Mouse (Mus musculus): Measurements from ENCODE around the gene Mrpl55. TPM values are rescaled to one million over a fixed set of nuclear protein-coding genes. Genes with fewer than 3 reads are reported as not detected.

Gene Mrpl55
- polyA plus RNA-seq, 1 experiment from 2014 or later = 99.6 TPM

DNA sequence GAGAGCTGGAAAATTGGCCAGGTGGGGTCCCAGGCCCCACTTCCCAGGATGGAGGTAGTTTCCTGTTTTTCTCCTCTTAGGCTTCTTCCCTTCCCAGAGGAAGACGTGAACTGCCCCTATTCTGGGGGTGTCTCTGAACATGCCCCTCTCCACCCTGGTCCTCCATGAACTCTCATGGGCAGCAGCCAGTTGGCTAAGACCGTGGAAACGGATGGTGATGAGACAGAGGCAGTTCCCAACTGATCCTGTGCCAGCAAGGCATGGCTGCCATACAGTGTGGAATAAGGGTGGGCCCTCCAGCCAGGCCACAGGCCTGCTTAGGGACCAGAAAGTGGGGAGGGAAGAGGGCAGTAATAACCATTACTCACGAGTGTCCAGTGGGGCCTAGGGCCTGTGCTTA, 31.7 kb upstream of the Mrpl55 start:
- no peak overlapping the region for H3K9ac ChIP-seq
- H3K9me3 ChIP-seq (replicated peaks) = no peaks in the 10 kb centered on the region
- no peak overlapping the region for H3K4me3 ChIP-seq (replicated peaks)
- ATAC-seq (replicated peaks; ENCODE audit: low FRiP score) = no peak
- H3K4me1 ChIP-seq = no peaks in the 10 kb centered on the region
- 83% methylated on average over 4 of the region's 4 CpGs for WGBS
- no peak overlapping the region for H3K27ac ChIP-seq
- no peaks in the 10 kb centered on the region for H3K36me3 ChIP-seq
- H3K4me2 ChIP-seq = no peak overlapping the region
- H3K27me3 ChIP-seq = peaks cover 24% of the 10 kb centered on the region

DNA sequence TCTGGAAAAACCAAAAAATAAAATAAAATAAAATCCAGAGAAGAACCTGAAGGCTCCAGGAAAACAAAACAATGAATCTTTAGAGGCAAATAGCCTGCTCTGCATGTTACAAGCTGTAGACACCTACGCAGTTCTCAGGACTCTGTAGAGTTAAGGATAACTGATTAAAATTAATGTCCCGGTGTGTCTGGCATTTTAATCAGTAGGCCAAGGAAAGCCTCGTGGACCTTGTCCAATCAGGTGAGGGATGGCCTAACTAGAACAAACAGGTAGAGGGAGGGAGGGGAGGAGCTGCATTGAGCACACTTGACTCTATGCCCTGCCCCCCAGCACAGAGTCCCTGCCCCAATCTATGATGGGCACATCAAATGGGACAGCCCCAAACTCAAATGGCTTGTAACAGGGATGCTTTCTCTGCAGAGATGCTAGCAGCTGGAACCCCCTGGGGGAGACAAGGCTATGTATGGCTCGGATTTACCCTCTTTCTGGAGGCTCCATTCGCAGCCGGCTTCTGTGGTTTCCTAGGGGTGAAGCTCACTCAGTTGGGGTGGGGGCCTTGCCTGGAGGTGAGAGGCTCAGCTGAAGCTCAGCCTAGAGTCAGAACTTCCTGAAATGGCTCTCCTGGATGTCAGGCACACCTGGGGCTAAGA, 28.0 kb upstream of the Mrpl55 start:
- Histone ChIP-seq H3K27me3 (peaks cover 61% of the 10 kb centered on the region), H3K27ac (no peak overlapping the region), H3K9ac (no peak overlapping the region), H3K36me3 (no peaks in the 10 kb centered on the region), H3K4me3 (replicated peaks) (no peak overlapping the region), H3K4me2 (no peak overlapping the region), H3K9me3 (replicated peaks) (no peaks in the 10 kb centered on the region), H3K4me1 (peaks cover 11% of the 10 kb centered on the region)
- ATAC-seq (replicated peaks; ENCODE audit: low FRiP score) = no peak
- WGBS = 52% methylated on average over 6 of the region's 6 CpGs

GRCm38 (mm10) chr11:59176475-59176874, 25.8 kb upstream of the Mrpl55 start:
- no peaks in the 10 kb centered on the region for H3K36me3 ChIP-seq
- H3K27ac ChIP-seq = no peak overlapping the region
- H3K4me3 ChIP-seq (replicated peaks) = peak overlapping the region; percentile 29
- peaks cover 11% of the 10 kb centered on the region for H3K4me1 ChIP-seq
- 2% methylated on average over 48 of the region's 48 CpGs for WGBS
- peak overlapping the region; percentile 52 for H3K4me2 ChIP-seq
- ATAC-seq (replicated peaks; ENCODE audit: low FRiP score) = no peak
- H3K9ac ChIP-seq = no peak overlapping the region
- H3K27me3 ChIP-seq = peaks cover 69% of the 10 kb centered on the region
- H3K9me3 ChIP-seq (replicated peaks) = no peaks in the 10 kb centered on the region

DNA sequence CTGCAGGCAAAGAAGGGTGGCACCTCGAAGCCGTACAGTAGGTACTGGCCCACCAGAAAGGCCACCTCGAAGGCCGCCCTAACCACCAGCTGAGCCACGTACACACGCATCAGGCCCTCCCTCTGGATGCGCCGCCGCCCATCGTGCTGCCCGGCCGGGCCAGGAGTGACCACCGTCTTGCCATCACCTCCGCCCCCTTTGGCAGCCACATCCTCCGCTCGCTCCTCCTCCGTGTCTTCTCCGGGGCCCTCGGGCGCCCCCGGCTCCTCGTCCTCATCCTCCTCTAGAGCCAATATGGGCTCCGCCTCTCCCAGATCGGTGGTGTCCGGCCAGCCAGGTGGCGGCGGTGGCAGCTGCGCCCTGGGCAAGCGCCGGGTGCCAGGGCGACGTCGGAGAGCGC, 25.4 kb upstream of the Mrpl55 start:
- WGBS = 5% methylated on average over 33 of the region's 34 CpGs
- H3K27me3 ChIP-seq = peaks cover 69% of the 10 kb centered on the region
- H3K9me3 ChIP-seq (replicated peaks) = no peaks in the 10 kb centered on the region
- peaks cover 11% of the 10 kb centered on the region for H3K4me1 ChIP-seq
- peak overlapping the region; percentile 52 for H3K4me2 ChIP-seq
- H3K27ac ChIP-seq = no peak overlapping the region
- H3K4me3 ChIP-seq (replicated peaks) = peak overlapping the region; percentile 29
- no peak overlapping the region for H3K9ac ChIP-seq
- ATAC-seq (replicated peaks; ENCODE audit: low FRiP score) = no peak
- no peaks in the 10 kb centered on the region for H3K36me3 ChIP-seq

DNA sequence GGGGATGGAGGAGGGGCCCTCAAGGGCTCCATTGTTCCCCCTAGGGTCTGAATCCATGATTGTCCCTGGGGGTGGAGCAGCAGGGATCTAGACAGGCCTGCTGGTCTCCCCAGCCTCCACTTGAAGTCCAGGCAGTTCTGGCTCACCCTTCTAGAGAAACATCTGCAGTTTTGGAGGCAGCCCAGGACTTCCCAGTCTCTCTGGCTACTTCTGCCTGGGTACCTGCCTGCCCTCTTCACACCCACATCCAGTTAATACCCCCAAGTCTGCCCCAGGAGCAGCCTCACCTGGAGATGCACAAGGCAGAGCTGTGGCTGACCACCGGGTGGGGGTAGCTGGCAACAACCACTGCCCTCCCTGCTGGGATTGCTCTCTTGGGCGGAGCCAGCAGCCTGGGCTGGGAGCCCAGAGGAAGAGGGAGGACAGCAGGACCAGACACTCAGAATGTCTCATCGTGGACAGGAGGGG, 19.4 kb upstream of the Mrpl55 start, which contains the start of gene Gjc2:
TSS of gene Gjc2 (minus strand) at position 350 of the 468 bp plus-strand sequence.
- H3K36me3 ChIP-seq = peaks cover 40% of the 10 kb centered on the region
- peaks cover 22% of the 10 kb centered on the region for H3K27me3 ChIP-seq
- H3K4me1 ChIP-seq = peaks cover 10% of the 10 kb centered on the region
- 39% methylated on average over 3 of the region's 3 CpGs for WGBS
- H3K4me2 ChIP-seq = no peak within 1 kb of the TSS
- no peak within 1 kb of the TSS for H3K9ac ChIP-seq
- no peak for ATAC-seq (replicated peaks; ENCODE audit: low FRiP score)
- no peak within 1 kb of the TSS for H3K4me3 ChIP-seq (replicated peaks)
- no peaks in the 10 kb centered on the region for H3K9me3 ChIP-seq (replicated peaks)
- no peak within 1 kb of the TSS for H3K27ac ChIP-seq

DNA sequence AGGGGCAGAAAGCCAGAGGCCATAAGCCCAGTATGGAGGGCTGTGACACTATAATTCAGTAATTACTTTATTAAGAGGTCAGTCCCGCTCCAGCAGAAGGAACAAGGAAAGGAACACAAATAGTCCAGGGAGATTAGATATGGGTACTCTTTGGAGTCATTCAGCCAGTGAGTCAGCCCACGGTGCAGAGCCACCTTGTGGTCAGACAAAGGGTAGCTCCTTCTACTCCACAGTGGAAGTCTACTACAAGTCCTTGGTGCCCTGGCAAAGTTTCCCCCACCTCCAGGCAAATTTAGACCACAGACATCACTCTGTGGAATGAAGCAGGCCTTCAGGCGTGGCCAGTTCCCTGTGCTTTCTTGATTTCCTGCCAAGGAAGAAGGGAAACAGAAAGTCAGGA, 18.5 kb upstream of the Mrpl55 start:
- H3K36me3 ChIP-seq = peaks cover 40% of the 10 kb centered on the region
- H3K27me3 ChIP-seq = peaks cover 12% of the 10 kb centered on the region
- no peak overlapping the region for H3K4me2 ChIP-seq
- no peak overlapping the region for H3K27ac ChIP-seq
- no peak overlapping the region for H3K9ac ChIP-seq
- peaks cover 10% of the 10 kb centered on the region for H3K4me1 ChIP-seq
- 30% methylated on average over 3 of the region's 3 CpGs for WGBS
- H3K9me3 ChIP-seq (replicated peaks) = no peaks in the 10 kb centered on the region
- no peak overlapping the region for H3K4me3 ChIP-seq (replicated peaks)
- 0 out of 2 replicates have a peak, but pooled peaks have one; percentile 38 for ATAC-seq (replicated peaks; ENCODE audit: low FRiP score)

GRCm38 (mm10) chr11:59185490-59185889, 16.8 kb upstream of the Mrpl55 start:
- Histone ChIP-seq H3K9me3 (replicated peaks) (no peaks in the 10 kb centered on the region), H3K27ac (no peak overlapping the region), H3K4me2 (no peak overlapping the region), H3K9ac (no peak overlapping the region), H3K4me3 (replicated peaks) (no peak overlapping the region), H3K4me1 (peaks cover 10% of the 10 kb centered on the region), H3K36me3 (peaks cover 40% of the 10 kb centered on the region), H3K27me3 (no peaks in the 10 kb centered on the region)
- ATAC-seq (replicated peaks; ENCODE audit: low FRiP score) = no peak
- whole genome bisulfite sequencing = 82% methylated on average over 5 of the region's 5 CpGs

- H3K9ac ChIP-seq = no peak overlapping the region
- H3K9me3 ChIP-seq (replicated peaks) = no peaks in the 10 kb centered on the region
- no peak for ATAC-seq (replicated peaks; ENCODE audit: low FRiP score)
- H3K27ac ChIP-seq = no peak overlapping the region
- peaks cover 16% of the 10 kb centered on the region for H3K4me1 ChIP-seq
- H3K4me3 ChIP-seq (replicated peaks) = no peak overlapping the region
- WGBS = 39% methylated on average over 6 of the region's 6 CpGs
- H3K36me3 ChIP-seq = peaks cover 36% of the 10 kb centered on the region
- no peaks in the 10 kb centered on the region for H3K27me3 ChIP-seq
- H3K4me2 ChIP-seq = no peak overlapping the region
Observed at GRCm38 (mm10) chr11:59187706-59188105, 14.6 kb upstream of the Mrpl55 start.

- Histone ChIP-seq H3K9ac (peak overlapping the region; percentile 63), H3K4me2 (peak overlapping the region; percentile 86), H3K4me3 (replicated peaks) (peak overlapping the region; percentile 76), H3K4me1 (peaks cover 16% of the 10 kb centered on the region), H3K9me3 (replicated peaks) (no peaks in the 10 kb centered on the region), H3K27ac (peak overlapping the region; percentile 96), H3K36me3 (0 out of 2 replicates have a peak, but pooled peaks cover 4% of the 10 kb centered on the region), H3K27me3 (no peaks in the 10 kb centered on the region)
- under 1% methylated on average over 59 of the region's 59 CpGs for WGBS
- ATAC-seq (replicated peaks; ENCODE audit: low FRiP score) = peak; percentile 95
Observed at GRCm38 (mm10) chr11:59191231-59192058, 10.8 kb upstream of the Mrpl55 start.

DNA sequence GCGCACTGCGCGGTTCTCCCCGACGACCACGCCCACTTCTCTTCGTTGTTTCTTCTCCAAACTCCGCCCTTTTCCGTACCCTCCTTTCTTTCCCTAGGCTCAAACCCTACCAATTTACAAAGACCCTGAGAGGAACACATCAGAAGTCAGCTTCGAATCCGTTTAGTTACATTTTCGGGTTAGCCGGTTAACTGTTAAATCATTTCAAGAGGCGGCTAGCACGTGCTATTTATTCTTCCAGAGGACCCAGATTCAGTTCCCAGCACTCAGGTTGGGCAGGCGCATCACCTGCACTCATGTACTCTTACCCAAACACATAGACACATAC, 10.3 kb upstream of the Mrpl55 start, which contains the start of gene Guk1:
TSS of gene Guk1 (minus strand) at position 154 of the 328 bp plus-strand sequence.
- ATAC-seq (replicated peaks; ENCODE audit: low FRiP score) = no peak

DNA sequence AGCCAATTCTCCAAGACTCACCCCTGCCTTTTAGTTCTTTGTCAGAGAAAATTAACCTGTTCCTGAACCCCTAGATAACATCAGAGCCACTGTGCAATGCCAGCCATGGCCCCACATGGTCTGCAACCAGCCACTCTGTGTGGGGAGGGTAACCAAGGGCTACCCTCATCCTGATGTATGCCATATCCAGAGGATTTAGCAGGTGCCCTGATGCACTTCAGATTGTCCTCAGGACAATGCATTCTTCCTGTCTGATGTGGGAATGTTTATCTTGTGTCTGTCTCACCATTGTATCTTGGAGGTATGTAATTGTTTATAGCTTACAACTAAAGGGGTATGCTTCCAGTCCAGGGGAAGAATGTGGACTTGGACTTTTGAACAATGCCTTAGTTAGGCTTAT, 6.1 kb upstream of the Mrpl55 start:
- Histone ChIP-seq H3K4me1 (peaks cover 3% of the 10 kb centered on the region), H3K9ac (no peak overlapping the region), H3K36me3 (peaks cover 14% of the 10 kb centered on the region), H3K27ac (no peak overlapping the region), H3K4me3 (replicated peaks) (no peak overlapping the region), H3K27me3 (no peaks in the 10 kb centered on the region), H3K9me3 (replicated peaks) (no peaks in the 10 kb centered on the region), H3K4me2 (no peak overlapping the region)
- no peak for ATAC-seq (replicated peaks; ENCODE audit: low FRiP score)

More for the DNA sequence above, 10.3 kb upstream of the Mrpl55 start, which contains the start of gene Guk1:
- Histone ChIP-seq H3K27ac (peak within 1 kb of the TSS; percentile 96), H3K36me3 (no peaks in the 10 kb centered on the region), H3K4me3 (replicated peaks) (peak within 1 kb of the TSS; percentile 76), H3K27me3 (no peaks in the 10 kb centered on the region), H3K9ac (peak within 1 kb of the TSS; percentile 63), H3K9me3 (replicated peaks) (no peaks in the 10 kb centered on the region), H3K4me2 (peak within 1 kb of the TSS; percentile 86), H3K4me1 (peaks cover 14% of the 10 kb centered on the region)
- 5% methylated on average over 16 of the region's 16 CpGs for WGBS

Measured in kidney, embryonic 15.5 days (tissue).